Mouse (Mus musculus) layer of hippocampus, adult 18-20 months (tissue): ENCODE results near the gene Fam168b. TPM values are rescaled to one million over a fixed set of nuclear protein-coding genes. Genes with fewer than 3 reads are reported as not detected.

Experiments
- total RNA-seq, 2 experiments: library from RNA; stranded (reverse); gene quantifications; 2 replicates each; pipeline ENCODE4 v1.2.3; 2021

Fam168b gene
- total RNA-seq, 2 experiments from 2014 or later = 227 to 236 TPM

Other genes starting within 250 kb of the Fam168b start
- gene Plekhb2, start 6.9 kb upstream of the Fam168b start, total RNA-seq = 100 to 1,000 TPM; 214 to 227 TPM